Mouse (Mus musculus): ENCODE data around the gene Il12rb1.

DNA sequence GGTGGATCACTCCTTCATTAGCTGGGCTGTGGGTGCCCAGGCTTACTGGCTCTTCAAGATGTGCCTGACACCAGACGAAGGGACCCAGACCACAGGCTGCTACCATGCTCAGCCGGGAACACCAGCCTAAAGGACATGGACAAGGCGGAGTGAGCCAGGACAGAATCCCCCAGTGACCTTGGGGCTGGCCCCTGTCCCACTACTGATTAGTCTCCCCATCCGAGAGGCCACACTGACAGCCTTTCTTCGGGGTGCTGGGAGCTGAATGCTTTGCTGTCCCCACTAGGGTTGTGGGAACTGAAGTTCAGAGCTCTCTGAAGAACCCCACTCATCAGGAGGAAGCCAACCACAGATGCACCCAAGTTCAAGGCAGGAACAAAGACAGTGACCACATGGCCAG, 33.0 kb upstream of the Il12rb1 start:
- TF ChIP-seq POLR2A (IDR thresholded peaks at IDR 0.05; ENCODE audit: borderline replicate concordance, insufficient read depth, low read length) (no peak), CTCF (IDR thresholded peaks at IDR 0.05; ENCODE audit: borderline replicate concordance, insufficient read depth, low read depth, low read length) (no peak)
